Comparison of ENCODE assay signal across 9 mouse cellular contexts in the genomic region with DNA sequence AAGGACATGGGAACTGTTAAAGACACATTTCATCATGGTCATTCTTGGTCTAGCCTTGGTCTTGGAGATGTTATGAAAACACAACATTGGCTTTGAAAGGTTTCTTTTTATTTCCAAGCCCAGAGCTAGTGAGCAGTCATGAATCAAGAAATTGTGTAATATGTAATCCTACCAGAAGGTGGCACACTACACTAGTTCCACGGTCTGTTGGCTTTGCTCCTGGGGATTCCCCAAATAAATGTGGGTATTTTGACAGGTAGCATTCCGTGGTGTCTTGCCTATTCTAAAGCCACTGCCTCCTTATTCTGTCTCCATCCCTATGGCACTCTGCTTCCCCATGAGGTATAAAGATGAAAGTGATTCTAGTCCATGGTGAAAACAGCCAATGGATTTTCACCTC.
DNase-seq lines count a peak whose midpoint lies in the region; ATAC-seq and TF ChIP-seq lines count a peak whose summit lies in the region.
"Had no signal": no experiment of that assay in that cellular context is flagged by ENCODE, and none has a peak within 500 bp of the region (broad histone marks: within the 10 kb centered on the region; RNA-seq: fewer than 3 reads in every experiment).

No protein-coding gene starts in this region.

- no peaks in the 10 kb centered on the region for H3K36me3 ChIP-seq in kidney, embryonic 15.5 days
- no peaks in the 10 kb centered on the region for H3K36me3 ChIP-seq in G1E (replicated peaks)
- no peaks in the 10 kb centered on the region for H3K36me3 ChIP-seq in liver, embryonic 15.5 days (replicated peaks)

- no peak overlapping the region for H3K27ac ChIP-seq in kidney, embryonic 15.5 days
- H3K27ac ChIP-seq in liver, embryonic 15.5 days (replicated peaks) = no peak overlapping the region

- H3K9me3 ChIP-seq in kidney, embryonic 15.5 days (replicated peaks) = no peaks in the 10 kb centered on the region
- no peaks in the 10 kb centered on the region for H3K9me3 ChIP-seq in G1E (replicated peaks)
- H3K9me3 ChIP-seq in liver, embryonic 15.5 days (replicated peaks) = no peaks in the 10 kb centered on the region

- no peak for DNase-seq in kidney, postnatal 14 days
- DNase-seq in G1E (ENCODE audit: low spot score) = peak; percentile 43
- peak; percentile 79 for DNase-seq in embryo, embryonic 10 days (ENCODE audit: low spot score)
- no peak for DNase-seq in ovary, adult 18-20 months (ENCODE audit: low spot score)
- DNase-seq in right cerebral cortex, postnatal 4 days = no peak

- ATAC-seq in kidney, embryonic 15.5 days (replicated peaks; ENCODE audit: low FRiP score) = peak; percentile 64; the same call in 1 of the 2 replicates
- peak; percentile 52; the same call in 1 of the 2 replicates for ATAC-seq in G1E (ENCODE audit: extremely low read depth, insufficient number of reproducible peaks, low FRiP score, poor library complexity, severe bottlenecking)
- ATAC-seq in liver, embryonic 15.5 days (ENCODE audit: insufficient read depth) = peak; percentile 51; the same call in 1 of the 2 replicates
- no peak for ATAC-seq in erythroid progenitor cell, adult 5-6 weeks (replicated peaks; ENCODE audit: low FRiP score, poor library complexity, severe bottlenecking)

- H3K4me2 ChIP-seq in kidney, embryonic 15.5 days = no peak overlapping the region
- H3K4me2 ChIP-seq in liver, embryonic 15.5 days = no peak overlapping the region

- peak; percentile 43; the same call in 1 of the 2 replicates for TF ChIP-seq CTCF in G1E (IDR thresholded peaks at IDR 0.05; ENCODE audit: low read depth, low read length)

- no peak overlapping the region for H3K9ac ChIP-seq in kidney, embryonic 15.5 days
- no peak overlapping the region for H3K9ac ChIP-seq in liver, embryonic 15.5 days

- WGBS in kidney, embryonic 15.5 days = 4% methylated on average over 2 of the region's 2 CpGs
- 1% methylated on average over 2 of the region's 2 CpGs for WGBS in liver, embryonic 15.5 days (ENCODE audit: insufficient replicate concordance)

- H3K4me1 ChIP-seq in kidney, embryonic 15.5 days = no peaks in the 10 kb centered on the region
- peaks cover 2% of the 10 kb centered on the region for H3K4me1 ChIP-seq in G1E (ENCODE audit: insufficient read depth, low read depth, low read length)
- peaks cover 14% of the 10 kb centered on the region for H3K4me1 ChIP-seq in liver, embryonic 15.5 days (replicated peaks)

- no peaks in the 10 kb centered on the region for H3K27me3 ChIP-seq in kidney, embryonic 15.5 days
- H3K27me3 ChIP-seq in G1E (ENCODE audit: insufficient read depth, low read length) = peaks cover 15% of the 10 kb centered on the region
- 0 out of 2 replicates have a peak, but pooled peaks cover 3% of the 10 kb centered on the region for H3K27me3 ChIP-seq in liver, embryonic 15.5 days

- H3K4me3 ChIP-seq in kidney, embryonic 15.5 days (replicated peaks) = no peak overlapping the region
- H3K4me3 ChIP-seq in G1E (ENCODE audit: low read depth, low read length) = no peak overlapping the region
- H3K4me3 ChIP-seq in liver, embryonic 15.5 days (replicated peaks) = no peak overlapping the region
- H3K4me3 ChIP-seq: erythroblast, embryonic 14.5 days had no signal

Comparison
In these comparisons a context has a peak if more than half of its experiments do, and no peak if none do; other contexts are left out.
1. DNase-seq: peak in G1E (single experiment) and embryo, embryonic 10 days (single experiment); none in kidney, postnatal 14 days (single experiment), ovary, adult 18-20 months (single experiment) and right cerebral cortex, postnatal 4 days (single experiment).